Mouse (Mus musculus) urinary bladder, postnatal 14 days (tissue): ENCODE measurements around the gene Dyrk3.
"Not testable (repeated sequence)": the region's sequence is repeated elsewhere in the genome, so short reads cannot be mapped to it uniquely, and the experiment has no call there.

Source experiments
- DNase-seq: peaks from one replicate; pipeline ENCODE4 v3.0.0; 2021; ENCODE audit warnings: low spot score

Gene Dyrk3

GRCm38 (mm10) chr1:131155456-131155855 is 17.3 kb upstream of the Dyrk3 start:
- peak; percentile 31 for DNase-seq

GRCm38 (mm10) chr1:131153018-131153629 is 15.0 kb upstream of the Dyrk3 start, which contains the start of gene Eif2d:
Gene Eif2d, plus strand, starts transcription at chr1:131153181.
- DNase-seq = peak; percentile 90

- DNase-seq = no peak
These were observed 11.4 kb upstream of the Dyrk3 start for GRCm38 (mm10) chr1:131149496-131149895.

- no peak for DNase-seq
These were observed 8.1 kb upstream of the Dyrk3 start for GRCm38 (mm10) chr1:131146181-131146614.

GRCm38 (mm10) chr1:131145222-131145621 is 7.1 kb upstream of the Dyrk3 start:
- DNase-seq = not testable (repeated sequence)

GRCm38 (mm10) chr1:131142472-131142871 is 4.3 kb upstream of the Dyrk3 start:
- no peak for DNase-seq

GRCm38 (mm10) chr1:131141449-131141848 is 3.3 kb upstream of the Dyrk3 start:
- no peak for DNase-seq

GRCm38 (mm10) chr1:131139102-131140095 is 1.3 kb upstream of the Dyrk3 start:
- DNase-seq = peak; percentile 18

GRCm38 (mm10) chr1:131137717-131138118 is 422 bp downstream of the Dyrk3 start:
- DNase-seq = no peak

- no peak for DNase-seq
These were observed 1.0 kb downstream of the Dyrk3 start for GRCm38 (mm10) chr1:131137111-131137510.

- DNase-seq = no peak
These were observed 2.0 kb downstream of the Dyrk3 start for GRCm38 (mm10) chr1:131135960-131136629.

GRCm38 (mm10) chr1:131134942-131135522 is 3.1 kb downstream of the Dyrk3 start:
- peak; percentile 51 for DNase-seq

- no peak for DNase-seq
These were observed 3.9 kb downstream of the Dyrk3 start for GRCm38 (mm10) chr1:131134231-131134630.

GRCm38 (mm10) chr1:131125987-131126744 is 12.0 kb downstream of the Dyrk3 start:
- DNase-seq = no peak

- DNase-seq = no peak
These were observed 14.4 kb downstream of the Dyrk3 start for GRCm38 (mm10) chr1:131123522-131124265.

GRCm38 (mm10) chr1:131121987-131122386 is 16.2 kb downstream of the Dyrk3 start:
- DNase-seq = no peak

- DNase-seq = peak; percentile 49
These were observed 19.1 kb downstream of the Dyrk3 start for GRCm38 (mm10) chr1:131119026-131119425.

- DNase-seq = no peak
These were observed 19.6 kb downstream of the Dyrk3 start for GRCm38 (mm10) chr1:131118530-131118929.

- DNase-seq = no peak
These were observed 21.6 kb downstream of the Dyrk3 start for GRCm38 (mm10) chr1:131116430-131117011.

GRCm38 (mm10) chr1:131115932-131116331 is 22.2 kb downstream of the Dyrk3 start:
- DNase-seq = peak; percentile 69
